Mouse (Mus musculus) bone marrow, adult 2 months (tissue): ENCODE data around the gene Fzd4. TPM values are rescaled to one million over a fixed set of nuclear protein-coding genes. Genes with fewer than 3 reads are reported as not detected.

Experiments used
- H3K27ac ChIP-seq: fragments of 200-500 bp; 2 replicates; pipeline ENCODE4 v1.5.1; 2012; ENCODE audit warnings: low read depth, mild to moderate bottlenecking, control low read depth, inconsistent platforms, low read length; ENCODE audit not compliant: control insufficient read depth, poor library complexity, insufficient read depth
- H3K4me1 ChIP-seq: fragments of 200-500 bp; 2 replicates; pipeline ENCODE4 v1.6.1; 2011; ENCODE audit warnings: low read length; ENCODE audit not compliant: control insufficient read depth, insufficient read depth
- H3K4me3 ChIP-seq: fragments of 200-500 bp; replicated peaks from 2 replicates; pipeline ENCODE3; 2011; ENCODE audit warnings: mild to moderate bottlenecking, low read depth, low read length, control low read depth; ENCODE audit not compliant: control insufficient read depth
- CTCF ChIP-seq: fragments of 200-500 bp; IDR thresholded peaks from 2 replicates; pipeline ENCODE4 v1.5.1; 2011; ENCODE audit warnings: low read length, control low read depth; ENCODE audit not compliant: control insufficient read depth, insufficient read depth
- POLR2A ChIP-seq: fragments of 200-500 bp; IDR thresholded peaks from 2 replicates; pipeline ENCODE4 v1.6.1; 2011; ENCODE audit warnings: low read depth, mild to moderate bottlenecking, control low read depth, low read length, borderline replicate concordance; ENCODE audit not compliant: control insufficient read depth
- WGBS: fragments of 180-500 bp; shearing (Covaris S2); methylation state at CpG from one replicate; pipeline ENCODE4 v1.1.7; 2018; 5-methylcytosine and 5-hydroxymethylcytosine counted together
- polyA plus RNA-seq: library from polyadenylated mRNA; stranded (reverse); fragments of >200 nt; gene quantifications from 2 replicates; pipeline ENCODE4 v1.2.4, GENCODE M21; 2011; ENCODE audit warnings: low replicate concordance; ENCODE audit not compliant: missing spikeins, insufficient read depth, insufficient read length

Gene Fzd4
- polyA plus RNA-seq, 1 experiment, result 1.0 TPM

DNA sequence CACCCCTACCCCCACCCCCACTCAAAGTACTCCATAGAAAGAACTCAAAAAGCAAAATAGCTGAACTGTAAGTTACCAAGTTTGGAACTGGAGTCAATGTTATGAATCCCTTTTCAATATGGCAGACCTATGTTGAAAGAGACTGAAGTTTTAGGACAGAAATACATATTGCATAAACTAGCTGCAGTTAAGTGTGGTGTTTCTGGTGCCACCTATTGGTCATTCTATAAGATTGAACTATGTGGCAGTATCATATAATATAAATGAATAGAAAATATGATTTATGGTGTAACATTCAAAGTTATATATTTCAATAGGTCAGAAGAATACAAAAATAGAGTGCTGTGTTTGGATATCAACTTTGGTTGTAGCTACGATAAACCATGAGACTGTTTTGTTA, 11.3 kb upstream of the Fzd4 start:
- H3K4me3 ChIP-seq, result no peak overlapping the region
- WGBS, result 93% methylated on average over 1 of the region's 1 CpGs
- no peak overlapping the region for H3K27ac ChIP-seq
- TF ChIP-seq CTCF (no peak), POLR2A (no peak)
- no peaks in the 10 kb centered on the region for H3K4me1 ChIP-seq

DNA sequence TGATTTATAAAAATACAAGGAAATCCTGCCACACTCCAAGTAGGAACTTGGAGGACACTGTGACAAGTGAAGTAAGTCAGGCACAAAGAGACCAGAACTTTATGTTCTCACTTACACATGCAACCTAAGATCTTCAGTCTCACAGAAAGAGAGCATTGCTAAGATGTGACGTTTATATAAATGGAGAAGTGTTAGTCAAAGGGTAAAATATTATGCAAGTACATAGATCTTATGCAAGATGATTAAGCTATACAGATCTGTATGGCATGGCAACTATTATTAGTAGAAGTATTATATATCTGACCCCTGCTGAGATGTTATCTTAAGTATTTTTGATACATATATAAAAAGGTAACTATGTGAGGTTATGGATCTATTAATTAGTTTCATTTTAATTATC, 8.8 kb upstream of the Fzd4 start:
- no peak overlapping the region for H3K27ac ChIP-seq
- no peak for TF ChIP-seq CTCF
- TF ChIP-seq POLR2A, result no peak
- 27% methylated on average over 1 of the region's 1 CpGs for WGBS
- no peaks in the 10 kb centered on the region for H3K4me1 ChIP-seq
- no peak overlapping the region for H3K4me3 ChIP-seq

DNA sequence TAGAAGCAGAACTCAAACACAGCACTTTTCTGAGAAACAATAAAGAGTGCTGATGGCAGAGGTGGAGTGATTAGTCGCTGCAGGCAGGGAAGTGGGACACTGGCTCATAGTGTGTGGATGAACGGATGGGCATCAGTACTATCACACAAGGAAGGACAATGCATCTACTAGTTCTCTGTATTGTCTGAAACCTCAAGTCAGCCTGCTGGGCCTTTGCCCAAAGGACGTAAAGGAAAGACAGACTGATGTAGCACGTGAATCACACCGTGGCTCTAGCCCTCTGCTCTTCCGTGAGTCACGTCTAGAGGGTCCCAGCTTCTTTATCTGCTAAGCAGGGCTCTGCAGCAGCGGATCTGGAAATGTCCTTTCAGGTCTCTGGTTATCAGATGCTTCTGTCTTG, 7.8 kb upstream of the Fzd4 start:
- no peak for TF ChIP-seq POLR2A
- TF ChIP-seq CTCF, result no peak

DNA sequence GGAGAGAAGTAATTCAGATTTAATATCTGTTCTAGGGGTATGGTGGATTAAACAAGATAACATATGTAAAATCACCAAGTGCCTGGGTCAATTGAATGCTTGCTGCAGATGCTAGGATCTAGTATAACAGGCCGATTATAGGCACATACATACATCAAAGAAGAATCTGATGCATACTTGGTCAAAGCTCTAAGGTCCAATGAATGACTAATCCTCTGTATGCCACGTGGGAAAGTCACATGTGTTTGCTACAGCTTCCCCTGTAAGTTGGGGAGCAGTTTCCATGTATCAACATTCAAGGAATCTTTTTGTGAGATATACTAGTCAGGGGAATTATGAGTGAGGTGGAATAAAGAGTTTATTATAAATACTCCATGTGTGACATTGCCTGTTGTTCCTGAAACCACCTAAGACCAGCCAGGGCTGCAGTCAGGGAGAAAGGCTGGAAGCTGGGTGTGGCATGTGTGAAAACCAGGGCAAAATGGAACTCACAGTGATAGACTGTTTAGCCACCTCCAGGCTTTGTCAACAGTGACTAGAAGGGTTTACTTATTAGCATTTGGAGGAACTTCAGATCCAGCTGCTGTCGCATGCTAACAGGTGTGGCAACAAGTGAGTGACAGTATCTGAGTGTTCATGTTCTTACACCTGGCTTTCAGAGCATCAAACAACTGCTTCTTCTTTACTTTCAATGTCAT, 6.2 kb upstream of the Fzd4 start:
- no peak overlapping the region for H3K27ac ChIP-seq
- no peak for TF ChIP-seq CTCF
- no peak for TF ChIP-seq POLR2A
- WGBS, result 66% methylated on average over 3 of the region's 3 CpGs
- H3K4me1 ChIP-seq, result no peaks in the 10 kb centered on the region
- H3K4me3 ChIP-seq, result no peak overlapping the region

More for the DNA sequence above, 7.8 kb upstream of the Fzd4 start:
- Histone ChIP-seq H3K4me1 (no peaks in the 10 kb centered on the region), H3K27ac (no peak overlapping the region), H3K4me3 (no peak overlapping the region)
- WGBS, result 80% methylated on average over 8 of the region's 8 CpGs

DNA sequence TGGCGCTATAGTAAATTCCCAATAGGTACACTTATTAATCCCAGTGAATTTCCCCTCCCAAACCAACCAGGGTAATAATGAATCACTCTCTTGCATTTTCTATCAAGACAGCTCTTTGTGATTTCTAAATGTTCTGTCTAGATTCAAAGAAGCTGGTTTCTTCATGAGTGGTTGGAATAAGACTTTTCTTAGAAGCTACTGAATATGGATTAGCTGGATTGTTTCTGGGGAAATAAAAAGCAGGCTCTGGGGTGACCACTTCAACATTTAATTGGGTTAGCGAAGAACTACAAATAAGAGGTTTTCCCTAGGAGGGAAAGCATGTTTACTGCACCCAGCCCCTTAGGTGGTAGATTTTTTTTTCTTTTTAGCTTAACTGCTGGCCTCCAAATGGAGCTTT, 3.4 kb upstream of the Fzd4 start:
- H3K27ac ChIP-seq, result no peak overlapping the region
- WGBS, result 84% methylated on average over 2 of the region's 2 CpGs
- H3K4me1 ChIP-seq, result no peaks in the 10 kb centered on the region
- TF ChIP-seq POLR2A, result no peak
- no peak for TF ChIP-seq CTCF
- H3K4me3 ChIP-seq, result no peak overlapping the region

DNA sequence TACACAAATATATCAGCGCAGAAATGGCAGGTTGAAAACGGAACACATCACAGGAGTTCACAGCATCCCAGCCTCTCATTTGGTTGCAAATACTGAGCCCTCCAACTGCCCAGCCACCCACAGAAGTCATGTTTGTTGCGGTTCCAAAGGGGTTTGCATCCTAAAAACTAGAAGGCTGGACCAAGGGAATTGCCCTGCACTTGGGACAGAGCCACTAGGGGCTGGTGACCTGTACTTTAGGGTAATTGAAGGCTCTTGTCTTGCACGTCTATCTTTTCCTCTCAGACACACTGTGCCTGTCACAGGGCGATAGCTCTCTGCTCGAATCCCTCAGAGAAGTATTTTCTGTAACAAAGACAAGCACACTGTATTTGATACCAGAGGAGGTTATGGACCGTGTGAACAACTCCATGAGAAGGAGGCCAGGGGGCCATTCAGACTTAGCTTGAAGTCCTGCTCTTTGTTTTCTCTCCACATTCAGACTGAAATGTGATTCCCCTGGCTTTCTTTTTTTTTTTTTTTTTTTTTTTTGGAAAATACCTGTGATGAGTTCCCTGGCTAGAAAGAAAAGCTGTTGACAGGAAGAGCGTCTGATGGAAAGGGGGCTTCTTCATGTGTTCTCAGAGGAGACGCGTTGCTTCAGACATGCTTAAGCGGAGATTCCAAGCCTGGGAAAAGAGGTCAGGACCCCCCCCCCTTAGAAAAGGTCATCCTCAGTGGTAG, 2.9 kb upstream of the Fzd4 start:
- no peak overlapping the region for H3K27ac ChIP-seq

DNA sequence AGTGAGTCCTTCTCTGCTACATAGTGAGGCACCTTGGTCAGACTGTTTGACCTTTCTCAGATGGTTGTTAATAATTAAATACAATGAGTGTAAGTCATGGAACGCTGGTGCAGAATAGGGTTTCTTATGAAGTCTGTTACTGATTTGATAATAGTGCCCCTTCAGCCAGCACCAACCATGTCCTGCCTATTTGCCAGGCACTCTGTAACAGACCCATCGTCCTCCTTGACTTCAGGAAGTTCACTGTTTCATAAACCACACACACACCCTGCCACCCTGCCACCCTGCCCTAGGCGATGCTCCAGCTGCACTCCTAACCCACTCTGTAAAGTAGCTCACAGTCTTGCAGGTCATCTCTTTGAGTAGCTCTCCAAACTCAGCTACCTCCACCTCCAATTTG, 2.2 kb upstream of the Fzd4 start:
- TF ChIP-seq CTCF (no peak), POLR2A (no peak)
- Histone ChIP-seq H3K4me1 (no peaks in the 10 kb centered on the region), H3K4me3 (no peak overlapping the region), H3K27ac (no peak overlapping the region)
- 36% methylated on average over 3 of the region's 3 CpGs for WGBS

More for the DNA sequence above, 2.9 kb upstream of the Fzd4 start:
- TF ChIP-seq CTCF, result no peak
- no peak for TF ChIP-seq POLR2A
- Histone ChIP-seq H3K4me1 (no peaks in the 10 kb centered on the region), H3K4me3 (no peak overlapping the region)
- WGBS, result 81% methylated on average over 11 of the region's 11 CpGs

DNA sequence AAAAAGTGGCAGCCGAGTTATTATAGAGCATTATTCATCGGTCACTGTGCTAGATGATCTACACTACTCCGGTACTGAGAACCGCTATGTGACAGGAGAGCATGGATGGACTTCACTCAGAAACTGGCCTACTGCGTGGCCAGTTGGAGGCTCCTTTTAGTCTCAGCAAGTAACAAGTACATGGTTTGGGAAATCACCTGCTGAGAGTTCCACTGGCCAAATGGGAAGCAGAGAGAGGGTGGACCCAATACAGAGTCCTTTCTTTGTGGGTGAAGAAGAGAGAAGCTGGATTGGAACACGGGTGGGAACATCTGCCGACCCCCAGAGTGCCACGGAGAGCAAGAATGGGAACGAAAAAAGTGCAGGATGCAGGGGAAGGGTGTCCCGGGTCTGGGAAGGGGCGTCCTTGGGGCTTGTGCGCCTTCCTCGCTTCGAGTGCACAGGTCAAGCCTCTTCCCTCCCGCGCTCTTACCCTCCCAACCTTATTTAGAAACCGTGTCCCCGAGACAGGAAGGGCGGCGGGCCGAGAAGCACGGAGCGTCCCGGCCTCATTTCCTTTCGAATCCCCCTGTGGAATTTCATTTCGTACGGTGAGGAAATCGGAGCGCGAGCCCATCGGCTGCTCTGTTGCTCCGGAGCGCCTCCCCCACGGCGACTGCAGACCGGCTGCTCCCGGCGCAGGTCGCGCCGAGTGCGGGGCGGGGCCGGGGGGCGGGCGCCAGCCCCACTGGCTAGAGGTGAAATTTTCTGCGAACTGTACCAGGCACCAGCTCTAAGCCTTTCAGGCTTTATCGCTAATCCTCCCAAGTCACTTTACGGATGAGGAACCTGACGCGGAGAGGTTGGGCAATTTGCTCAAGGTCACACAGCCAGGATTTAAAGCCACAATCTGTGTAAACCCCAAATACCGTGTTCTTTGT, 842 bp upstream of the Fzd4 start:
- 9% methylated on average over 52 of the region's 52 CpGs for WGBS
- H3K4me3 ChIP-seq, result peak overlapping the region; percentile 62
- TF ChIP-seq CTCF, result no peak
- peak; percentile 13; the same call in 1 of the 2 replicates for TF ChIP-seq POLR2A
- H3K27ac ChIP-seq, result no peak overlapping the region
- no peaks in the 10 kb centered on the region for H3K4me1 ChIP-seq
